Mouse (Mus musculus) cerebellum, adult 2 months (tissue): ENCODE data around the gene Wbp2. TPM values are rescaled to one million over a fixed set of nuclear protein-coding genes. Genes with fewer than 3 reads are reported as not detected.
A peak's percentile ranks its signal among the peaks of the same experiment; 100 is the strongest.

Experiments used
- DNase-seq, 2 experiments: peaks; one replicate each; pipeline ENCODE4 v3.0.0; 2021
- H3K27ac ChIP-seq: fragments of 200-500 bp; 2 replicates; pipeline ENCODE4 v1.5.1; 2012; ENCODE audit warnings: low read length, control low read depth, inconsistent platforms; ENCODE audit not compliant: insufficient read depth
- H3K27me3 ChIP-seq: fragments of 200-500 bp; 2 replicates; pipeline ENCODE4 v1.6.1; 2012; ENCODE audit warnings: inconsistent platforms, mild to moderate bottlenecking, low read length, moderate library complexity; ENCODE audit not compliant: control insufficient read depth, insufficient read depth
- H3K4me1 ChIP-seq: fragments of 200-500 bp; 2 replicates; pipeline ENCODE4 v1.6.1; 2011; ENCODE audit warnings: low read length; ENCODE audit not compliant: control insufficient read depth, insufficient read depth
- H3K4me3 ChIP-seq: fragments of 200-500 bp; replicated peaks from 2 replicates; pipeline ENCODE3; 2011; ENCODE audit warnings: mild to moderate bottlenecking, low read depth, low read length, control low read depth; ENCODE audit not compliant: insufficient read depth
- CTCF ChIP-seq: fragments of 200-500 bp; IDR thresholded peaks from 2 replicates; pipeline ENCODE4 v1.5.1; 2011; ENCODE audit warnings: low read depth, mild to moderate bottlenecking, control low read depth, low read length, moderate library complexity, borderline replicate concordance; ENCODE audit not compliant: insufficient read depth
- POLR2A ChIP-seq: fragments of 200-500 bp; IDR thresholded peaks from 2 replicates; pipeline ENCODE4 v1.6.1; 2011; ENCODE audit warnings: low read length, control low read depth, borderline replicate concordance; ENCODE audit not compliant: insufficient read depth
- WGBS: fragments of 180-500 bp; shearing (Covaris S2); methylation state at CpG from one replicate; pipeline ENCODE4 v1.1.7; 2018; 5-methylcytosine and 5-hydroxymethylcytosine counted together
- polyA plus RNA-seq: library from polyadenylated mRNA; depleted of rRNA; stranded (reverse); fragments of >200 nt; gene quantifications from 2 replicates; pipeline ENCODE4 v1.2.3, GENCODE M21; 2012

Wbp2 gene
- polyA plus RNA-seq, 1 experiment: 509 TPM

DNA sequence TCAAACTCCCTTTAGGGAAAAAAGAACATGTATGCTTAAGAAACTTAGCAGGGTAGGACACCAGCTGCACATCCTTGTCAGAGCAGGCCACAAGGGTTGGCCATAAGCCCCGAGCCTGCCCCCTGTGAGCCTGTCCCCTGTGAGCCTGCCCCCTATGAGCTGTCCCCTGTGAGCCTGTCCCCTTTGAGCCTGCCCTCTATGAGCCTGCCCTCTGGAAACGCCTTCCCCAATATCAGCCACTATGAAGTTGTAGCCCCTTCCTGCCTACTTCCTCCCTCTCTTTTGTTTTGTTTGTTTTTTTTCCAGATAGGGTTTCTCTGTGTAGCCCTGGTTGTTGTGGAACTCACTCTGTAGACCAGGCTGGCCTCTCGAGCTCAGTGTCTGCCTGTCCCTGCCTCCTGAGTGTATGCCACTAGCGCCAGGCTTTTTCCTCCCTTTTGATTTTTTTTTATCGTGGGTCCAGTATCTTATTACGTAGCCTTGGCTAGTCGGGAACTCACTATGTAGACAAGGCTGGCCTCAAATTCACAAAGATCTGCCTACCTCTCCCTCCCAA lies 12.3 kb downstream of the Wbp2 start:
- TF ChIP-seq CTCF (no peak), POLR2A (no peak)
- no peaks in the 10 kb centered on the region for H3K27me3 ChIP-seq

DNA sequence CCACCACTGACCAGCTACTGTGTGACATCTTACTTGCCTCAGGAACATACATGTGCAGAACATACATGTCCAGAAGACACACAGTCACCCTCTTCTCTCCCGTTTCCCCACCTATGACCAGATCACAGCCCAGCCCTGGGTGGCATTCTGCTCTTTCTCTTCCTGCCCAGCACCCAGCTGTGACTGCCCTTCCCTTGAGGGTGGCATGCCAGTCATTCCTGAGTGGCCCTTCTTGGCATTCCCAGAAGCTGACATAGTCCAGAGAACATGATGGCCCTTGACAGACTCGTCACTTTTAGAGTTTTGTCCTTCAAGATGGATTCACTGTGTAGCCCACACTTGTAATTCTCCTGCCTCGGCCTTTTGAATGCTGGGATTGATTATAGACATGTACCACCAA lies 14.2 kb downstream of the Wbp2 start:
- peaks cover 24% of the 10 kb centered on the region for H3K4me1 ChIP-seq
- 84% methylated on average over 3 of the region's 3 CpGs for WGBS
- no peak overlapping the region for H3K4me3 ChIP-seq

More for the DNA sequence above, 12.3 kb downstream of the Wbp2 start:
- H3K27ac ChIP-seq: no peak overlapping the region
- H3K4me1 ChIP-seq: peaks cover 37% of the 10 kb centered on the region
- DNase-seq: no peak
- 81% methylated on average over 7 of the region's 7 CpGs for WGBS
- H3K4me3 ChIP-seq: no peak overlapping the region

DNA sequence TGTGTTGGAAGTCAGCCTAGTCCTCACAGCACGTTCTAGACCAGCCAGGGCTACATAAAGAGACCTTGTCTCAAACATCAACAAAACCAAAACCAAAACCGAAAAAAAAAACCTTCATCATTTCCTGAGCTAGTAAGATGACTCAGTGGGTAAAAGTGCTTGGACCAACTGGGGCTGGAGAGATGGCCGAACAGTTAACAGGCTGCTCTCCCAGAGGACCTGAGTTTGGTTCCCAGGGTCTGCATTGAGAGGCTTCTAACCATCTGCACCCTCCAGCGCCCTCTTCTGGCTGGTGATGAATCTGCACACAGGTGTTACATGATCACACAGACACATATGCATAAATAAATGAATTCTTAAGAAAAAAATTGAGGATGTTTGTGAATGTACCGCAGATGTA lies 15.3 kb downstream of the Wbp2 start:
- Histone ChIP-seq H3K27ac (no peak overlapping the region), H3K27me3 (no peaks in the 10 kb centered on the region), H3K4me3 (no peak overlapping the region), H3K4me1 (peaks cover 14% of the 10 kb centered on the region)
- TF ChIP-seq POLR2A (no peak), CTCF (peak; percentile 24; the same call in 1 of the 2 replicates)
- 53% methylated on average over 5 of the region's 5 CpGs for WGBS
- DNase-seq: no peak

More for the DNA sequence above, 14.2 kb downstream of the Wbp2 start:
- no peaks in the 10 kb centered on the region for H3K27me3 ChIP-seq
- DNase-seq: no peak
- no peak for TF ChIP-seq CTCF
- TF ChIP-seq POLR2A: no peak
- H3K27ac ChIP-seq: no peak overlapping the region

DNA sequence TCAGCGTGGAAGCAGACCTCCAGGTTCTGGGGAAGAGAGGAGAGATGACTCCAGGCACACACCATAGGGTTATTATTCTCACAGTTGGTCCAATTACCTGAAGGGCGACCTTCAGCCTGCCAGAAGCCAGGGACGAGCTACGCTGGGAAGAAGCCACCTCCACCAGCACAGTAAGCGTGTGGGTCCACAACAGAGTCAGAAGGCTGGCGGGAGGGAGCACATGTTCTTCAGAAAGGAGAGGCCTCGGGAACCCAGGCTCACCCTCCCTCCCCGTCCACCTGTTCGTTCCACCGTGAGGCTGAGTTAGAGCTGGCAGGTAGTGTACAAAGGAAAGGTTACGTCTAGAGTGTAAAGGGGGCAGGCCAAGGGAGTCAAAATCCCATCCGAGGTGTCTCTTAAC lies 21.4 kb downstream of the Wbp2 start:
- peaks cover 51% of the 10 kb centered on the region for H3K4me1 ChIP-seq
- peak; percentile 45 to 54 for DNase-seq
- TF ChIP-seq POLR2A: no peak
- no peak for TF ChIP-seq CTCF
- H3K27me3 ChIP-seq: no peaks in the 10 kb centered on the region
- peak overlapping the region; percentile 53 for H3K27ac ChIP-seq
- H3K4me3 ChIP-seq: no peak overlapping the region
- 27% methylated on average over 12 of the region's 12 CpGs for WGBS

DNA sequence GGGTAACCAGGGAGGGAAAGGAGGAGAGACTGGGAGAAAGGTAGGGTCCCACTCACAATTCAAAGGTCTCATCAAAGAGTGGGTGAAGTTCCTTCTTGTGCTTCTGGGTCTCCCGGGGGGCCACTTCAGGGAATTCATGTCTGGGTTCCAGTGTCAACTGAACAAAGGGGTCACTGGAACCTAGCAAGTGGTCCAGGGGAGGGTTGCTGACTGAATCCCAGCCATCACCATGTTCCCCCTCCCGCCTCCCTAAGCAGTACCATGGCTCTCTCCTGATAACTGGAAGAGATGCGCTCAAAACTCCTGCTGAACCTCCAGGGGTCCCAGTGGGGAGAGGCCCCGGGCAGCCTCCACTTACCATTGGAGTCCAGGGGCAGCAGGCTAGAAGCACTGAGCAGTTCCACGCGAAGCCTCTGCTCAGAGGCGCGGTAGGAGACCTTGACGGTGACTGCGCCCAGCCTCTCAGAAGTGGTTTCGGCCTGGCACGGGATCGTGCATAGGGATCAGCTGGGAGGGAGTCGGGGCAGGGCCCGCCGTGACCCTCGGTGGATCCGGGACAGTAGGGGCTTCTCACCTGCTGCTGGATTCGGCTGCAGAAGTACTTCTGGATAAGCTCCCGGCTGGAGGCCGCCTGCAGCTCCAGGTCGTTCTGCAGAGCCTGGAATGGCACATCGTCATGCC lies 22.5 kb downstream of the Wbp2 start:
- peak overlapping the region; percentile 92 for H3K27ac ChIP-seq
- H3K4me3 ChIP-seq: peak overlapping the region; percentile 9
- no peak for TF ChIP-seq POLR2A
- no peak for TF ChIP-seq CTCF
- H3K27me3 ChIP-seq: no peaks in the 10 kb centered on the region
- WGBS: 46% methylated on average over 23 of the region's 23 CpGs
- peaks cover 61% of the 10 kb centered on the region for H3K4me1 ChIP-seq
- peak; percentile 51 to 64 for DNase-seq

DNA sequence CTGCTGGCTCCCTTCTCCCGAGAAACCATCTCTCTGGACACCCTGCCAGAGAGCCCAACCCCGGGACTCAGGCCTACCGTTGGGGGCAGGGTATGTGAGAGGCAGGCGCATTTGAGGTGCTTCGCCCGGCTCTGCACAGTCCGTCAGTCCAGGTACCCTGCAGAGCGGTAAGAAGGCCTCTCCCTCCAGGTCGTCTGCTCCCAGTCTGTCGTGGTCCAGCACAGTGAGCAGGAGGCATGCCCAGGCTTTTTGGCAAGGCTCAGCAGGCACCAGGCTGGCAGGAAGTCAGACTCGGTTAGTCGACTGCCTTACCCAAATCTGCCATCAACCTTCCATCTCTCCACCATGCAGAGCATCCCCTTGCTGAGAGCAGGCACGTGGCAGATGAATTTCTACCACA lies 23.2 kb downstream of the Wbp2 start:
- H3K4me1 ChIP-seq: peaks cover 65% of the 10 kb centered on the region
- DNase-seq: peak; percentile 97 to 99
- H3K27me3 ChIP-seq: no peaks in the 10 kb centered on the region
- 1% methylated on average over 13 of the region's 13 CpGs for whole genome bisulfite sequencing
- no peak overlapping the region for H3K4me3 ChIP-seq
- TF ChIP-seq POLR2A (no peak), CTCF (0 out of 2 replicates have a peak, but pooled peaks have one; percentile 15)
- peak overlapping the region; percentile 92 for H3K27ac ChIP-seq

DNA sequence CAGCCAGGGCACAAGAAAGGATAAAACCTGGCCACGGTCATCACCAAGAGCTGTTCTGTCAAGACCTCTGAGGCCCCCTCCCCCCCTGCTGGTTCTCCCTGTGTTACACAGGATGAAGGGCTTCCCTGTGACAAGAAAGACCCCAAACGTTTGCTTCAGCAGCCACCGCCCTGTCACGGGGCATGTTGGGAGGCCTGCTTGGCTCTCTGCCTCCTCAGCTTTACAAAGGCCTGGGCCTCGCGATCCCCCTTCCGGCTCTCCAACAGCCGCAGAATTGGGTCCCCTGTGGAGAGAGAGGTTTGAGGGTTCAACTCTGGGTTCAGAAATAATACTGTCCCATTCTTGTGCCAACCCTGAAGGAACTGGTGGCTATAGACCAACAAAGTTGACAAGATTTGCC lies 24.3 kb downstream of the Wbp2 start:
- 5% methylated on average over 8 of the region's 8 CpGs for WGBS
- H3K27me3 ChIP-seq: no peaks in the 10 kb centered on the region
- peak overlapping the region; percentile 92 for H3K27ac ChIP-seq
- no peak overlapping the region for H3K4me3 ChIP-seq
- peak; percentile 65 to 66 for DNase-seq
- TF ChIP-seq POLR2A: no peak
- no peak for TF ChIP-seq CTCF
- peaks cover 76% of the 10 kb centered on the region for H3K4me1 ChIP-seq
